Mouse (Mus musculus) CD4-positive naive resting alpha-beta T cell, adult 57 days (primary cell): Measurements from ENCODE around the gene Rnf25. TPM values are rescaled to one million over a fixed set of nuclear protein-coding genes. Genes with fewer than 3 reads are reported as not detected.

Experiments
- total RNA-seq: library from RNA; stranded (reverse); gene quantifications from one replicate; pipeline ENCODE4 v1.2.4, GENCODE M21; 2023

Rnf25 gene
- 44.4 TPM for total RNA-seq

DNA sequence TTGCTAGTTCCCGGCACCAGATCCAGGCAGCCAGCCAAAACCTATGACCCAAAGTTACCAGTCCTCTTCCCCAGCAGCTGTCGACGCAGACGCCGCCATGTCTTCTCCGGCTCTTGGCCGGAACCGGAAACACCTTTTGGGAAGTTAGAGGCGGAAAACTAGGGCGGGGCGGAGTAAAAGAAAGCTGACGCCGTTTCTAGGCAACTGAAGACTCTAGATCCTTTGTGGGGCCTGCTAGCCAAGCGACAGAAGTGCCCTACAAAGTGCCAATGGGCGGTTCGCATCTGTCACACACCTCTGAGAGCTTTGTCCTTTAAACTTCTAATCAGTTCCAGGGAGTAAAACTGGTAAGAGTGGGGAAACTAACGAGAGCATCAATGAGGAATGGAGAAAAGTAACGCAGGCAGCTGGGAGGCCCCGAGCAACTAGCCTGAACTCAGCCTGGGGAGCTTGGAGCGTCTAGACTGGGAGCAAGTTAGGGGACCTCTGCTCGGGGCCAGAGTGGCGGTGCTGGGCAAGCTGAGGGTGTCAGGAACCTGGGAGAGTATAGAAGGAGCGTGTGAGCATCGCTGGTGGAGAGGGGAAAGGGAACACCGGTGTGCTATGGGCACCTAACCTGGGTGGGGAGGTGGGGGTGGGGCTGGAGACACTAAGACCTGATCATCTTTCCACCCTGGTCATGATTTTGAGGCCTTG, at the start of gene Rnf25, which contains the start of gene Stk36:
Gene Rnf25, minus strand, starts transcription at position 131 of the 696 bp plus-strand sequence.
Gene Stk36, plus strand, starts transcription at position 179 of the 696 bp plus-strand sequence.

DNA sequence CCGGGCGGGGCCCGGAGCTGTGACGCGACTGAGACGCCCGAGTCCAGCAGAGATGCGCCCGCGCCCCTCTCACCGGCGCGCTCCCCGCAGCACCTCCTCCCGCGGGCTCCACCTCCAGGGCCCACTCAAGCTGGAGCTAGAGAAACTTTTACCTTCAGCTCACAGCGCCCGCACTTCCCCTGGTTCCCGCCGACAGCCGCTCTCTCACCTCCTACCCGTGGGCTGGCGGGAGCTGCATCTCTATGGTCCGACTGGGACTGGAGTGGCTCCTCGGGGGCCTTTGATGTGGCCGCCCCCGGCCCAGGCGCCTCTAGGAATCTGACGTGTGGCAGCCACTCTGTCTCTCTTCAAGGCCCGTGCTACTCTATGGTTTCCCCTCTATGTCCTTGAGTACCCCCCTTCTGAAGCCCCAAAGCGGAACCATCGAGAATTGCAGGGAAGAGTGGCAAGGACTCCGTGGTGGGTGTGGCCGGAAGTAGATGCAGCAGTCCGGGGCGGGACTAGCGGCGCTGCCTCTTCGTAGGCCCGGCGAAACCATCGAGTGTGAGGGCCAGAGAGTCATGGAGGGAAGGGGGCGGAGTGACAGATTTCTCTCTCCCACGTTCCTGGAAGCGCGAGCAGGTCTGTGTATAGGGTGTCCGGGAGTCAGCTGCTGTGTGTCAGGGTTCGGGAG, 13.3 kb downstream of the Rnf25 start, which contains the start of the genes Zfp142 and Bcs1l:
Gene Zfp142, minus strand, starts transcription at position 474 of the 673 bp plus-strand sequence.
Gene Bcs1l, plus strand, starts transcription at position 517 of the 673 bp plus-strand sequence.

DNA sequence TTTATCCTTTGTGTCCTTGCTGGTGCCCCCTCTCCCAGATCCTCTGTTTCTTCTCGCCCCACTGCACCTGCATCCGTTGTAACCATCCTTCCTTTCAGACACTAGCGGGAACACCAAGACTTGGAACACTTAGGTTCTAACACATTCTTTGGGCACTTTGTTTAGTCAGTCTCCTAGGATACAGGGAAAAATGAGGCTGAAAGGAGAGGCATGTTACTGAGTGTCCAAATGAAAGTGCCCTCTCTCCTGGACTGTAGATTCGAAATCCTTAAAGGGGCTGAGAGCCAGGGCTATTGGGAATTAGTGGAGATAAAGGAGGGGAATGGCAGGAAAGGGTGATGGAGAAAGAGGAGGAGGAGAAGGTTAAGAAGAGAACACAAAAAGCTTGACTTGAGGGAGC, 57.0 kb downstream of the Rnf25 start, which contains the start of gene Usp37:
Gene Usp37, minus strand, starts transcription at position 101 of the 400 bp plus-strand sequence.

Other genes with a start within 250 kb of the Rnf25 start
- gene Catip, start 239.3 kb downstream of the Rnf25 start, total RNA-seq: not detected
- 5.3 TPM for gene Slc11a1, start 226.2 kb downstream of the Rnf25 start, total RNA-seq
- gene Ctdsp1, start 209.9 kb downstream of the Rnf25 start, total RNA-seq: 105 TPM
- gene Vil1, start 192.0 kb downstream of the Rnf25 start, total RNA-seq: 1.4 TPM
- 26.5 TPM for gene Cnot9, start 95.3 kb downstream of the Rnf25 start, total RNA-seq
- not detected for gene Plcd4, start 58.5 kb downstream of the Rnf25 start, total RNA-seq
- 28.5 TPM for gene Usp37, start 57.1 kb downstream of the Rnf25 start, total RNA-seq
- gene Zfp142, start 13.2 kb downstream of the Rnf25 start, total RNA-seq: 51.8 TPM
- gene Bcs1l, start 13.1 kb downstream of the Rnf25 start, total RNA-seq: 8.1 TPM
- gene Stk36, start within 50 bp of the Rnf25 start, total RNA-seq: not detected
- gene Ttll4, start 60.3 kb upstream of the Rnf25 start, total RNA-seq: 59.9 TPM
- gene Cyp27a1, start 112.2 kb upstream of the Rnf25 start, total RNA-seq: 0.33 TPM
- not detected for gene Prkag3, start 147.8 kb upstream of the Rnf25 start, total RNA-seq
- gene Wnt6, start 170.5 kb upstream of the Rnf25 start, total RNA-seq: not detected
- gene Wnt10a, start 190.1 kb upstream of the Rnf25 start, total RNA-seq: 0.24 TPM